Mouse (Mus musculus): Measurements from ENCODE around the gene Krtap4-8.

- TF ChIP-seq CTCF (IDR thresholded peaks at IDR 0.05; ENCODE audit: control insufficient read depth, insufficient read depth, insufficient read length): no peak
- no peak for TF ChIP-seq MYOD1 (IDR thresholded peaks at IDR 0.05; ENCODE audit: control insufficient read depth, insufficient read length, low read depth)
- no peak for TF ChIP-seq USF1 (IDR thresholded peaks at IDR 0.05; ENCODE audit: low read depth)
Measured at GRCm38 (mm10) chr11:99778401-99778800, 2.1 kb downstream of the Krtap4-8 start.

Measured in C2C12 (cell line).